Mouse (Mus musculus) ovary, adult 18-20 months (tissue): Measurements from ENCODE around the gene Triml1.

Experiments
- DNase-seq: peaks from one replicate; pipeline ENCODE4 v3.0.0; 2022; ENCODE audit warnings: low spot score, mixed read lengths

Triml1 gene

DNA sequence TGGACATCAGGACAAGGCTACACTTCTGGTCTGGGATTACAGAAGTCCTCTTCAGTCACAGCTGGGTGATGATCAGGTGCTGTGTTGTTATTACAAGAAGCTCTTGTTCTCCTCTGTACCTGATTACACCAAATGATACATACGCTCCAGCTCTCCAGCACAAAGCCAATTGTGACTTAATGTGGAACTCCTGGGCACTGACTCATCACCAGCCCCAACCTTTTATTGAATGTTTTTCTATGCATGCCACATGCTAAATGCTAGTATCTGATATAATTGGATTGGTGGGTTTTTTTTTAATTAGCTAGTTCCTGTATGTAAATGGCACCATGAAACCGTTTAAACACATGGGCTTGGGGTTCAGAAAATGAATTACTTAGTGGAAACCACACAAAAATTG is at the start of gene Triml1:
Gene Triml1 (minus strand): TSS at position 101 of the 400 bp plus-strand sequence.
- DNase-seq = no peak

DNA sequence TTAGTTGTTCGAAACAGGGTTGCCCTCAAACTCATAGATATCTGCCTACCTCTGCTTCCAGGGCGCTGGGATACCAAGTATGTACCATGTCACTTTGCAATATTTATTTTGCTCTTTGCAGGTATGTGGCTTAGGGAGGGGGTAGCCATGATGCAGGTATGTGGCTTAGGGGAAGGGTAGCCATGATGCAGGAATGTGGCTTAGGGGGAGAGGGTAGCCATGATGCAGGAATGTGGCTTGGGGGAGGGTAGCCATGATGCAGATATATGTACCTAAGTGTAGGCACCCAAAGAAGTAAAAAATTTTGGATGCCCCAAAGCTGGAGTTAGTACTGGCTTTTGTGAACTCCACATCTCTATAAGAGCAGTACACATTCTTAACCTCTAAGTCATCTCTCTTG is 41.0 kb upstream of the Triml1 start:
- no peak for DNase-seq

DNA sequence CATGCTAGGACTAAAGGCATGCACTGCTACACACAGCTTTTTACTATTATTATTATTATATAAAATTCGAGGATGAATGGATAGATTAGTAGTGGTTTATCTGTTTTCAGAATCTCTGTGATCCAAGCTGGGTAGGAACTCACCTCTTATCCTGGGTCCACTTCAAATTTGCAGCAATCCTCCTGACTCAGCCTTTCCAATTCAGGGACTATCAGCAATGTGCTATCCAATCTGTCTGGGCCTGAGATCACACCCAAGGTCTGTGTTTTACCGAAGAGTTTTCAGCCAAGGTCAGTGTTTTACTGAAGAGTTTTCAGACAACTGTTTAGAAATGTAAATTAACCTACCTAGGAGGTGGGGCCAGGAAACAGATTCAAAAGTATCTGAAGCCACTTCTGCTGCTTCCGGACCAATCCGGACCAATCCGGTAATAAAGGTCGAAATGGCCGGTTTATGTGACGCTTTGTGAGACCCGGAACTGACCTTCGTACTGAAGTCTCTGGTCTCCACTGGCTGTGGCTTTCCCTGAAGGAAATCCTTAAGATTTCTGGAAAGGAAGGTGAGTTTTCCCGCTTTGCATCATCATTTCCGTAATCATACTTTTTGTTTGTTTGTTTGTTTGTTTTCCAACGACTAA is 38.9 kb upstream of the Triml1 start, which contains the start of gene Triml2:
Gene Triml2 (plus strand): TSS at position 488 of the 637 bp plus-strand sequence.
- DNase-seq = no peak

GRCm38 (mm10) chr8:43179189-43179588 is 37.9 kb upstream of the Triml1 start:
- DNase-seq = peak; percentile 42

GRCm38 (mm10) chr8:43178263-43178662 is 37.0 kb upstream of the Triml1 start:
- no peak for DNase-seq

DNA sequence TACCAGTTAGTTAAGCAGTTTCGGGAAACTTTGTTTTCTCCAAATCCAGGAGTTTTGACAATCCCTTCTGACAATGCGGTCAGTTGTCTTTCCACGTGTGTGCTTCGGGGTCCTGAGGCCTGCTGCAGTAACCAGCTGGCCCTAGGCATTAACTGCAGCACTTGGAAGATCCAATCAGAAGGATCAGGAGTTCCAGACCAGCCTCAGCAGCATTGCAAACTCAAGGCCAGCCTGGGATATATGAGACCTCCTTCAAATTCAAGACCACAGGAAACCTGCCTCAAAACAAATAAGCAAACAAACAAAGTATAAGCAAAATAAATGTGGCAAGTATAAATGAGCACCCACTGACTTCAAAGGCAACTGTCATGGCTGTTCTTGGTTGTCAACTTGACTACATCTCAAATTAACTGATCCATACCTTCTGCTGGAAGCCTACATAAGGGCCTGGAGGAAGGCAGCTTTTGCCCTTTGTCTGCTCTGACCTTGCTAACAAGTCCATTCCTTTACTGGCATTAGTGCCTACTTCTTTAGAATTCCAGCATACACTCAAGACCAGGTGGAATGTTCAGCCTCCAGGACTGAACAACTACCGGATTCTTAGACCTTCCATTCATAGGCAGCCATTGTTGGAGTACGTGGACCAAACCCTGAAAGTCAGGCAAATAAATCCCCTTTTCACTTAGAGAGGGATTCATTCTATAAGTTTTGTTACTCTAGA is 35.6 kb upstream of the Triml1 start:
- no peak for DNase-seq

GRCm38 (mm10) chr8:43169249-43169755 is 28.0 kb upstream of the Triml1 start:
- DNase-seq = no peak

- no peak for DNase-seq
Measured at GRCm38 (mm10) chr8:43168083-43168482, 26.8 kb upstream of the Triml1 start.

GRCm38 (mm10) chr8:43164453-43164852 is 23.2 kb upstream of the Triml1 start:
- DNase-seq = no peak

GRCm38 (mm10) chr8:43163255-43163654 is 22.0 kb upstream of the Triml1 start:
- DNase-seq = no peak

GRCm38 (mm10) chr8:43149307-43149706 is 8.0 kb upstream of the Triml1 start:
- no peak for DNase-seq

- no peak for DNase-seq
Measured at GRCm38 (mm10) chr8:43111205-43111827, 30.0 kb downstream of the Triml1 start.
